Mouse (Mus musculus) colon, adult 2 months (tissue): ENCODE measurements around the gene Gm21764. TPM values are rescaled to one million over a fixed set of nuclear protein-coding genes. Genes with fewer than 3 reads are reported as not detected.

Experiments used
- polyA plus RNA-seq: library from polyadenylated mRNA; depleted of rRNA; stranded (reverse); fragments of >200 nt; gene quantifications from 2 replicates; pipeline ENCODE4 v1.2.3, GENCODE M21; 2012; rRNA removed

Gm21764 gene
- not detected in 2 replicates for polyA plus RNA-seq

DNA sequence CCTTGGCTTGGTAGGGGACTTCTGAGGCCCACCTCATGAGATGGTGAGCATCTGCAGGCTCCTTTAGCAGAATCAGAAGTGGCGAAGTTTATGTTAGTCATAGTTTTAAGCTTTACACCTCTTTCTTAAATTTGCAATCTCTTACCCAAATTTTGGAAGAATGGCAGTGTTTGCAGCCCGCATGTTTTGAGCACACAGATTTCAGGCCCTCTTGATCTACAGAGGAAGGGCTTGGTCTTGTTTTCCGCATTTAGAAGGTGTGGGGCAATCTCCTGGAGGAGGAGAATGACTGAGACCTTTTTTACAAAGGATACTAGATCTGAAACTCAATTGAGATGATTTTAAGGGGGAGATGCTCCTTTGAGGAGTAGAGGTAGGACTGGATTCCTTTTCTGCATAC, at the start of gene Gm21764:
Gm21764 (minus strand) TSS at position 101 of the 400 bp plus-strand sequence.

DNA sequence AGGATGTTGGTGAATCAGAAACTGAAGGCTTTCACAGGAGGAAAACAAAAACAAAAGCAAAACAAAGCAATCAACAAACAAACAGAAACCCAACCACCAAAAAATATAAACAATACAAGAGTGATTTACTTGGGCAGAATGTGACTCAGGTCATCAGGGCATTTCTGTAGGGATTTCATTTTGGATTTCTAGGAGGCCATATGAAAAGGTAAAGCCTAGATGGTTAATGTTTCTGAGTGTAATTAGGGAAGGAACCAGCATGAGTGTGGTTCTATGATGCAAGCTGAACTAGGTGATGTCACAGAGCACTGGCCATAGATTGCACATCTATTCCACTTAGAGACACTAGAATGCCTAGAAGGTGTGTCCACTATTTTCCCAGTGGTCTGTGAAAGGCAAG, 27.2 kb upstream of the Gm21764 start, which contains the start of gene Ssty1:
Ssty1 (plus strand) TSS at position 301 of the 400 bp plus-strand sequence.

Other genes with a start within 250 kb of the Gm21764 start
- gene Gm21904, start 215.5 kb downstream of the Gm21764 start, polyA plus RNA-seq, result not detected in 2 replicates
- gene Gm20772, start 187.1 kb downstream of the Gm21764 start, polyA plus RNA-seq, result not detected in 2 replicates
- gene Gm20831, start 187.1 kb downstream of the Gm21764 start, polyA plus RNA-seq, result not detected in 2 replicates
- gene Srsy, start 124.5 kb downstream of the Gm21764 start, polyA plus RNA-seq, result not detected in 2 replicates
- gene Ssty1, start 27.3 kb upstream of the Gm21764 start, polyA plus RNA-seq, result not detected in 2 replicates